Mouse (Mus musculus) c-Kit-negative CD71-positive TER-119-positive erythroid progenitor cells, embryonic 14.5 days (primary cell): ENCODE results near the gene Cdc14b.

Experiments
- DNase-seq: peaks from one replicate; pipeline ENCODE4 v3.0.0-alpha.2; 2013; ENCODE audit warnings: low read depth, low spot score

Cdc14b gene

DNA sequence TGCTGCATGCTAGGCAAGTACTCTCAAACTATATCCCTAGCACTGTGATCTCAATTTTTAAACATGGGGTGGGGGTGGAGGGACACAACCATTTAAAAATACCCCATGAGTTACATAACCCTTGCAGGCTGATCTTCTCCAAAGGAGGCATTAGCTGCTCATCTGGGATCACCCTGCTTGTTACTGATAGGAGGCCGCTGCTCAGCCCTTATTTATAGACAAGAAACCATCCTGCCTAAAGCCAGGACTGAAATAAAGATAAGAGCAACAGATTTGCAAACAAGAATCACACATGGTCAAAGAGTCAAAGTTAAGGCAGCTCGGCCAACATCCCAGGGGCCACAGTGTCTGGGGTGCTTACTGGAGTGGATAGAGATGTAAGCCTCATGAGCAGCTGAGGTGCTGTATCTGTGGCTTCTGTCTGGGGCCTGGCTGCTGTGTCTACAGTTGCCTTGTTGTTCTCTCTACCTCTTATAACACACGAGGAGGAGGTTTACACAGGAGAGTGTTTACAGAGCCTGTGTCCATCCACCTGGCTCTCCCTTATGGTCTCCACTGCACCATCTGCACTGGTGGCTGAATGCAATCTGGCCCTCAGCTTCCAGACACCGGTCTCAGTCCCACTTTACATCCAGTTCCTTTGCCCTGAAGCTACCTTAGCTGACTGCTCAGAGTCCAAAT lies 38.0 kb downstream of the Cdc14b start:
- DNase-seq = no peak

- DNase-seq = no peak
Observed at GRCm38 (mm10) chr13:64235777-64236176, 39.3 kb downstream of the Cdc14b start.

DNA sequence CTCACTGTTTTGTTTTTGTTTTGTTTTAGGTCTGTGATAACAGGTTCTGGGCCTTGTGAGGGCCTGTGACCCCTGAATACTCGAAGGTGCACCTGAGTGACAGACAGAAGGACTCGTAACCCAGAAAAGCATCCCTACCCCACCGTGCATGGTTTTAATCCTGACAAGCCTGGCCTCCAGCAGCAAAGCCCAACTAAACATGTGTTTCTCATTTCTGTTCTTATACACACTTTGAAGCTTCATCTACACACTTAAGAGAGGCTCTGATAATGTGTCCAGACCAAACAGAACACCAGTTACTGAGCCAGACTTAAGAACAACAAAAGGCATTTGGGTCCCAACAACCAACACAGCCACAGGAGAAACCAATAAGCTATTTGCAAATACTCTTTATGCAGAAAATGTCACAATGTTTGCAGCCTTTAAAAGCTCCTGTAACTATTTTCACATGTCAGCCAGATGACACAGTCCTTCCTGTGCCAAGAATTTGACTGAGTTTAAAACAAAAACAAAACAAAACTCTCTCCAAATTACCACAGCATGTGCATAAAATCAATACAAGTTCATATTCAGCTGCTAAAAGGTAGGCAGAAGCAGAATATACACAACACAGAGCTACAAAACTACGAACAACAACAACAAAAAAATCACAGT lies 39.9 kb downstream of the Cdc14b start:
- DNase-seq = no peak

DNA sequence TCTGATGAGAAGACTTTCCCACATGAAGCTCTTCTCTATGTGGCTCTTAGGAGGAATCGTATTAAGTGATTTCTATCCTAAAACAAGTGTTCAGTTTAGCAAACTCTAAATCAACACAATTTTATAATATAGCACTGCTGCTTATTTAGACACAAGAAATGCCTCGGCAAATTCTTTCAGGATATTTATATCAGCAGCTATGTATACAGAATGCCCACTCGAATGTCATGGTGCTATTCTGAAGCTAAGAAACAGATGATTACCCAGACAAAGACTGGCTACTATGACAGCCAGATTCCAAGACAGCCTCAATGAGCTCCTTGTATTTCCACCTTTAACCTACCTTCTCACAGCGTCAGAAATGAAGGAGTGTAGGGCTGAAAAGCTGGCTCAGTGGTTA lies 42.0 kb downstream of the Cdc14b start:
- no peak for DNase-seq

DNA sequence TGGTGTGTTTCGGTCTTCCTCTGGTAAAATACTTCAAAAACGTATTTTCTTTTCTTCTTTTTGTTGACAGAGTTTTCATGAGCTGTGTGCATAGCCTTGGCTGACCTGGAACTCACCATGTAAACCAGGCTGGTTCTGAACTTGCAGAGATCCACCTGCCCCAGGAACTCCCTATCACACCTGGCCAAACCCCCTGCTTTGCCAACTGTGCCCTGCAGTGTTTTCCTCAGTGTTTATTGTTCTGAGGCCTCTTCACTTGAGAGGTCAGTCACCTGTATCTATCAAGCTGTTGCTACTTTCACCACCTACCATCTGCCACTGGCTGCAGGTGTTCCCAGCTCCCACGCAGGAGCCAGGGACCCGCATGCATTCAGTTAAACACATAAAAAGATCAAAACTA lies 48.4 kb downstream of the Cdc14b start:
- no peak for DNase-seq

GRCm38 (mm10) chr13:64225738-64226137 lies 49.4 kb downstream of the Cdc14b start:
- DNase-seq = no peak

DNA sequence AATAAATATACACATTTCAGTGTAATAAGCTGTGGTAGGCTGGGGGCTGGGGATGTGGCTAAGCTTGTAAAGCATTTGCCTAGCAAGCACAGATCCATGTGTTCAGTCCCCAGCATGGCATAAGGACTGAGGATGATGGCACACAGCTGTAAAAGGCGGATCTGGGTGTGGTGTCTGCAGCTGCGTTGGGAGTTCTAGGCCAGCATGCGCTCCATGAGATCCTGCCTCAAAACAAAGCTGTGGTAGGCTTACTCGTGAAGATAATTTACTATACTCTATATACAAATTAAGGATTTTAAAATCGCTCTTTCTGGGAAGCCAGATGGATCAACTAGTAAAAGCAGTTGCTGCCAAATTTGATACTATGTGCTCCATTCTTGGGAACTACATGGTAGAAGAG lies 60.2 kb downstream of the Cdc14b start:
- DNase-seq = no peak

DNA sequence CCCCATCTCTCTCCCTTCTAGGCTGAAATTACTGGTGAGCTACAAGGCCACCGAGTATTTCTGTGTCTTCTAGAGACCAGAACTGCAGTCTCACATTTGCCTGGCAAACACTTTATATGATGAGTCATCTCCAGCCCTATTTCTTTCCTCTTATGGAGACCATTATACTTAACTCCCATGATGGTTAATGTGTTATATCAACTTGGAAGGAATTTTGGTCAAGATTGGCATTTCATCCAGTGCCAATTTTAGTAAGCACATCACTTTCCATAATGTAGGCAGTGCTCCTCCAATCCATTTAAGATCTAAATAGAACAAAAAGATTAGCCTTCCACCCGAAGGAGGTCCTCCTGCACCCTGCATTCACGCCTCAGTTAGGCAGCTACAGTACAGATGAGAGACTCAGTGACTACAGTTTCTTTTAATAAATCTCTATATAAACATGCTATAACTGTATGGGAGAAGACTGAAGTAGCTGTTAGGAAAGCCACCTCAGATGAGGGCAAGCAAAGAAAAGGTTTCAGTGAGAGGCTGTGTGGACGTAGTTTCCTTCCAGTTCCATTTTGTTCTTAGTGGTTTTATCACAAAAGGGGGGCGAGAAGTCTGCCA lies 63.0 kb downstream of the Cdc14b start:
- no peak for DNase-seq

GRCm38 (mm10) chr13:64208146-64208545 lies 66.9 kb downstream of the Cdc14b start:
- no peak for DNase-seq

- no peak for DNase-seq
Observed at GRCm38 (mm10) chr13:64205186-64205585, 69.9 kb downstream of the Cdc14b start.

DNA sequence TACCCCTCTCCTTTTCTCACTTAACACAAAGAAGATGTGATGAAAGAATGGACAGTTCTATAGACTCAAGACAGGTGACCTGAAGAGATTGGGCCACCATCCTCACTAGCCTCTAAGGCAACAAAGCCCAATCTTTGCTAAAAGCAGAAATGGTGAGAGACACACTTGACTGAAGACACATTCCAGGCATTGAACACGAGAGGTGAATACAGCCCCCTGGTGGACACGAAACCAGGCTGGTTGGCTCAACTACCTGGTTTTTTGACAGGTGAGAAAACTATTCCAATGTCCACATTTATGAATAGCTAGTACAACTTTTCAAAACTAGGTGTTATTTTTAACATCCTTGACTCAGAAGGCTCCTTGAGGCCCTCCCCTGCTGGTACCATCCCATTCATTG lies 70.4 kb downstream of the Cdc14b start:
- no peak for DNase-seq

GRCm38 (mm10) chr13:64200911-64201310 lies 74.2 kb downstream of the Cdc14b start:
- no peak for DNase-seq

DNA sequence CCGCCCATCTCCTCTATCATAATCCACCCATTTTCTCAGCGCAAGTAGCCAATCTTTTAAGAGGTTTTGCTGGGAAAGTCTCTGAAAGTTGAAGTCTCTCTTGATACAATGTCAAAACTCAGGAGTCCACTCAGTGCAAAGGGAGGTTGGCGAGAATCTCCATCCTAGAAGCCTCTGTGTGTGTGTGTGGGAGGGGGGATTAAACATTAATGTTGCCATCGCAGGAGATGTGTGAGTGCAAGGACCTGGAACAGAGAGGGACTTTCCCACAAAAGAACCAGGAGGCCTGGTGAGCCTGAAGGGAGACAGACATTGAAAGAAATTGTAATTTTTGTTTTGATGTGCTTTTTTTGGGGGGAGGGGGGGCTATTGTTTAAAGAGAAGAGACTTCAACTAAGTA lies 76.8 kb downstream of the Cdc14b start:
- no peak for DNase-seq

DNA sequence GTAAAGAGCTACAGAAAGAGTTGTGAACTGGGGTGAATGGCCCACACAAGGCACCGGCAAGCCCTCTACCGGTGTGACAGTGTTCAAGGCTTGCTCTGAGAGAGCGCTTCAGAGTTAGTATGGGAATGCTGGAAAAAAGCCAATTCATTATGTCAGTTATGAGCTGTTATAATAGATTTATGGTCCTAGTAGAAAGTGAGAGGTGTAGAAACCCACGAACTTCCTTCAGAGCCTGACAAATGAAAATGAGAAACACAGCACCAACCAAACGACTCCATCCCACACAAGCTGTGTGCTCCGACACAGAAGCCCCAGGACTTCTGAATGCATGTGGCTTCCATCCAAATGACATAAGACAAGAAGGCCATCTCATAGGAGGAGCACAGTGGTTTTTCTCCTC lies 77.2 kb downstream of the Cdc14b start:
- DNase-seq = no peak

GRCm38 (mm10) chr13:64187065-64187464 lies 88.0 kb downstream of the Cdc14b start:
- no peak for DNase-seq

- no peak for DNase-seq
Observed at GRCm38 (mm10) chr13:64186516-64186915, 88.6 kb downstream of the Cdc14b start.

DNA sequence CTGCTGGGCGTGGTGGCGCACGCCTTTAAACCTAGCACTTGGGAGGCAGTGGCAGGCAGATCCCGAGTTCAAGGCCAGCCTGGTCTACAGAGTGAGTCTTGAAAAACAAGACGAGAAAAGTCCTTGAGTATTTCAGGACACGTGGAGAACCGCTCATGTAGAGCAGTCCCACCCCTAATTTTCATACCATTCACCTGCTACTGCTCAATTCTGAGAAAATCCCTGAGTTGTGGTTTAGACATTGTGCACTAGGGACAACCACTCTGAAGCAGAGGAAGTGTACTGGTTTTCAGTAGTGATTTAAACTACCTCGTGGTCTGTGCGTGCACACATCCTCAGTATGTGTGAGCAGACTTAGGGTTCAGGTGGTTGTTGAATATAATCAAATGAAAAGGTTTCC lies 89.5 kb downstream of the Cdc14b start:
- DNase-seq = no peak

- DNase-seq = no peak
Observed at GRCm38 (mm10) chr13:64185176-64185575, 89.9 kb downstream of the Cdc14b start.

DNA sequence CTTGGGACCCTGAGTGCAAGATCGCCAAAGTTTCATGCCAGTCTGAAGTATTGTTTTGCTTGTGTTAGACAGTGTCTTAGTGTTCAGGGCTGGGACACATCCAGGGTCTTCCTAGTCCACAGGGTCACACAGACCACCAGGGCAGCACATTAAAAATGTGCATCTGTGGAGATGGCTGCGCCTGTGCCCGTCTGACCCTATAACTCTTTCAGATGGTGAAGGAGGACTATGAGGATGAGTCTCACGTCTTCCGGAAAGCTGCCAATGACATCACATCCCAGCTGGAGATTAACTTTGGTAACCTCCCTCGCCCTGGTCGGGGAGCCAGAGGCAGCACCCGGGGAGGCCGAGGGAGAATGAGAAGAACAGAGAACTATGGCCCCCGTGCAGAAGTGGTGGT lies 90.7 kb downstream of the Cdc14b start:
- no peak for DNase-seq

GRCm38 (mm10) chr13:64183583-64183982 lies 91.5 kb downstream of the Cdc14b start:
- no peak for DNase-seq

DNA sequence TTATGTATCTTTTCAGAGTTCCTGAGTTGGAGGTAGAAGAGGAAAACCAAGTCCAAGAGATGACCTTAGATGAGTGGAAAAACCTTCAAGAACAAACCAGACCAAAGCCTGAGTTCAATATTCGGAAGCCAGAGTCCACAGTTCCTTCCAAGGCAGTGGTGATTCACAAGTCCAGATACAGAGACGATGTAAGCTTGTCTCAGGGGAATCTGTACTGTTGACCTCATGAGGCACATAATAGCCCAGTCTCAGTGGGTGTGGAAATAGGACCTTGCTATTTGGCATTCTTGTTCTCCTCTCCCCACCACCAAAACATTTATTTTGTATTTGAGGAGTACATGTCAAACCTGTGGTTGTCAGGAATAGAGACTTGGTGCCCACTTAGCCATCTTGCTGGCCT lies 93.0 kb downstream of the Cdc14b start:
- DNase-seq = no peak

DNA sequence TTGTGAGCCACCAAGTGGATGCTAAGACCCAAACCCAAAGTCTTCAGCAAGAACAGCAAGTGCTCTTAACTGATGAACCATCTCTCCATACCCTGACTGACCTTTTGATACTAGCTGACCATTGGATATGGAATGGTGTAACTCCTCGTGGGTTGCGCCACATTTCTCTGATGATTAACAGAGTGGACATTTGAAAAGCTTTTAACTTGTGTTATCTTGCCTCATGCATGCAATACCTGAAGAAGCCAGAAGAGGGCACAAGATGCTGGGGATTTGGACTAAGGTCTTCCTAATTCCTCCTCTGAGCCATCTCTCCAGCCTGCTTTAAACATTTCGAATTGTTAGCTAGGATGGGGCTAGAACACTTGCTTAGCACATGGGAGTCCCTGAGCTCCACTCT lies 94.2 kb downstream of the Cdc14b start:
- peak; percentile 28 for DNase-seq

- no peak for DNase-seq
Observed at GRCm38 (mm10) chr13:64180300-64180699, 94.8 kb downstream of the Cdc14b start.
